Mouse (Mus musculus): ENCODE measurements around the gene Entpd8.
A peak's percentile ranks its signal among the peaks of the same experiment; 100 is the strongest.

Entpd8 gene

DNA sequence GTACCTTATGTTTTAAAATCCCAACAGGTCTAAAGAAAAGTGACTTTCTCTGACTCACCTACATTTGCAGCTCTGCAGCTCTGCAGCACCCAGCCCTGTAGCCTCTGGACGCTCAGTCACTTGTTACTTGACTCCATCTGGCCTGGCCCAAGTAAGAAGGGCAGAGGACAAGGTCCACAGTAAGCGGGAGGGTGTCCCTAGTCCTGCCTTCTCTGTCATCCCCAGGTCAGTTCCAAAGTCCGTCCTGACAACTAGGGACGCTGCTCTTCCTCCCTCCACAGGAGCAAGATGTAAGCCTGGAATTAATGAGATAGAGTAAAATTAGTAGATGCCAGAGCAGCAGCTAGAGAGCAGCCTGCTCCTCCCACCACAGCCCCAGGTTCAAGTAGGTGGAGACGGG is at the start of gene Entpd8:
Entpd8 (plus strand) TSS at position 229 of the 400 bp plus-strand sequence.
- no peak for DNase-seq

DNA sequence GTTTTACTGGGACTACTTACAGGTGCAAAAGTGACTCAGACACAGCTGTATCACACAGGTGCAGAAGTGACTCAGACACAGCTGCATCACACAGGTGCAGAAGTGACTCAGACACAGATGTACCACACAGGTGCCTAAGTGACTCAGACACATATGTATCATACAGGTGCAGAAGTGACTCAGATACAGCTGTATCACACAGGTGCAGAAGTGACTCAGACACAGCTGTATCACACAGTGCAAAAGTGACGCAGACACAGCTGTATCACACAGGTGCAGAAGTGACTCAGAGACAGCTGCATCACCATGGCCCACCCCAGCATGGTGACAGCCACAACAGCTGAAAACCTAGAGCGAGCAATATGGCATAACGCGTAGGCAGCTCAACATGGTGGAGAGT is 45.1 kb upstream of the Entpd8 start:
- DNase-seq: no peak

DNA sequence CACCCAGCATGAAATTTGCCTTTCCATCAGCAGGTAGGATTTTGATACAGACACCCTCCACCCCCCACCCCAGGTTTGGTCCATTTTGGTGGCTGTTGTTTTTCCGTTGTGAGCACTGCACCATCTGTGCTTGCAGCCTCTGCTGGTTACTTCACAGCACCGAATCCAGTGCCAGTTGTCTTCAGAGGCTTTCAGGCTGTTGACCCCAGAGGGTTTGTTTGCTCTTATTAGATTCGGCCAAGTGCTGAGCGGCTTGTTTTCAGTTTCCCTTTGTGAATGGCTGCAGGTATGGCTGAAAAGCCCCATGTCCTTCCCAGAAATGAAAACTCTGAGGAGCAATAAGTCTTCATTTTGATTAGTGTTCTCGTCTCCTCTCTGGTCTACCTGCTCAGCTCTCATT is 40.0 kb upstream of the Entpd8 start:
- no peak for DNase-seq

DNA sequence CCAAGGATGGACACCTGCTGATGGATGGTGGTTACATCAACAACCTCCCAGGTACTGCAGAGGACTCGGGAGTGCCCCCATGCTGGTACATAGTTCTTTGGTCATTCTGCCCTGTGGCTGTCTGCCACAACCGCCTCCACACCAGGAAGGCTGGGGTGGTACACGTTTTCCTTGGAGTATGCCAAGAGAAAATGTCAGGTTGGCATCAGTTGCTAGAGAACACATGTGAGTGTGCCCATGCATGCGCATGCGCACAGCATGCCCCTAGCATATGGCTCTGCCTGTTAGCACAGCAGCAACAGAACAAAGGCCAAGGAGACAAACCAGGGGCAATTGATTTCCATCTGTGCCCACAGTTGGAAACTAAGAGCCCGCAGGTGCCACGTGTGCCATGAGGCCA is 29.2 kb upstream of the Entpd8 start:
- no peak for DNase-seq

DNA sequence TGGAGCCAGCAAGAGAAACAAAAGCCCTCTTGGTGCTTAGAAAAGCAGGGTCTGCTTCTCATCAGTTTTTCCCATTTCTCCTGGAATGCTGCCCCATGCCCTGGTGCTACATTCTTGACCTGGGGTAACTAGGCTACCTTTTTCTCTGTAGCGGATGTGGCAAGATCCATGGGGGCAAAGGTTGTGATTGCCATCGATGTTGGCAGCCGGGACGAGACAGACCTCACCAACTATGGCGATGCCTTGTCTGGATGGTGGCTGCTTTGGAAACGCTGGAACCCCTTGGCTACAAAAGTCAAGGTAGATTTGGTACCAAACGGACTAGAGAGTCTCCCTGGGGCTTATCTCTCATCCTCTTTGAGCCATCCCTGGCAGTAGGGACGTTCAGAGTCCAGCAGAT is 28.7 kb upstream of the Entpd8 start:
- no peak for DNase-seq

DNA sequence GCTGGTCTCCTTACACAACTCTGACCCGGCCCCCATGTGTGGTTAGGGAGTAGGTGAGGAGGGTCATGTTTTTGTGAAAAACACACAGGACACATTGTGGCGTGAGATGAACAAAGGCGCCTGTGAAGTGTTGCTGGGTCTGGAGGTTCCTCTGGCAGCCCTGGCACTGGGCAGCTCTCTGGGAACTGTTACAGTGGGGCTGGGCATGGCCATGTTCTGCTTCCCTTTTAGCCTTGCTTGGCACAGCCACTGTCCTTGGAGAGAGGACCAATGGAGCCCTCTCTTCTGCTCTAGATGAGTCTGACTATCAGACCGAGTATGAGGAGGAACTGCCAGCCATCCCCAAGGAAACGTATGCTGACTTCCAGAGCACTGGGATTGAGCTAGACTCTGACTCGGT is 27.0 kb upstream of the Entpd8 start:
- no peak for DNase-seq

DNA sequence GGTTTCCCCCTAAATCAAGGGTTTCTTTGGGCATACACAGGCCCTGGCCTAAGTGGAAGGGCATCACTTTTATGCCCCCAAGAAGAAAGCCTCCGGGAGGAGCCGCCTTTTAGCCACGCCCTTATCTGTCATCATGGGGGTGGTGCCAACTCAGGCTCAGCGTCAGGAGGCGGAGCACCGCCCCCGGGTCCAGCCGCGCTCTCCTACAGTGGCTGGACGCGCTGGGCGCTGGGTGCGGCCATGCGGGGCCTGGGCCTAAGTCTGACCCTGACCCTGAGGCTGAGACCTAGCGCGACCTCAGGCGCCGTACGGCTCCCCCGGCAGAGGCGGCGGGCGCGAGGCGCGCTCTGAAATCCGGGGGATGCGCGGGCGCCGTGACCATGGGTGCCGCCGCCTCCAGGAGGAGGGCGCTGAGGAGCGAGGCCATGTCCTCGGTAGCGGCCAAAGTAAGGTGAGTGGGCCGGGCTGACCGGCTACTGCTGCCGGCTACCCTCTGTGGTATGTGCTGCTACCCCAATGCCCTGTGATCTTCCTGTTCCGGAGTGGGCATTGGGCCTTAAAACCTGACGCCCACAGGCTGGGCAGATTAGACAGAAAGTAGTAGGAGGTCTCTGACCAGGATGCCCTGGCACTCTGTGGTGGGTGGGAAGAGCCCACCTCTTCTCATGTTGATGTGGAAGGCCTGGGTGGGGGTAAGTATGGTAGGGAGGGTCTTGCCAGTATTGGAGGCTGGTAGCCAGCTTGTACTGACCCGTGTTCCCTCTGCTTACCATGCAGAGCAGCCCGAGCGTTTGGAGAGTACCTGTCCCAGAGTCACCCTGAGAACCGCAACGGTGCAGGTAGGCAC is 25.7 kb upstream of the Entpd8 start, which contains the start of gene Nsmf:
Nsmf (plus strand) TSS at position 135 of the 847 bp plus-strand sequence.
- peak; percentile 74 for DNase-seq

DNA sequence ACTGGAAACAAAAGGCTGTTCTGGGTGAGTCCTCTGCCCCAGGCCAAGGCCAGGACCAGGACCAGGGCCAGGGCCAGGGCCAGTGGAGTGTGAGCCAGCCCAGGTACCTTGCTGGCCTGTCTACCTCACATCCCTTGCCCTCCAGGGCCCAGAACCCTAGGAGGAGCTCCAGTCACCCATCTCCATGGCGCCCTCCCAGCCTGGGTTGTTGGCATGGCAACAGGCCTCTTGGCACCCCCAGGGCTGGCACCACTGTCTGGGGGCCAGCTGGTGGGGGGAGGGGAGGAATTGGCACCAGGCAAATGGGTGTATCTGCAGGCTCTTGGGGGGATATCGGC is 25.1 kb upstream of the Entpd8 start:
- no peak for DNase-seq

DNA sequence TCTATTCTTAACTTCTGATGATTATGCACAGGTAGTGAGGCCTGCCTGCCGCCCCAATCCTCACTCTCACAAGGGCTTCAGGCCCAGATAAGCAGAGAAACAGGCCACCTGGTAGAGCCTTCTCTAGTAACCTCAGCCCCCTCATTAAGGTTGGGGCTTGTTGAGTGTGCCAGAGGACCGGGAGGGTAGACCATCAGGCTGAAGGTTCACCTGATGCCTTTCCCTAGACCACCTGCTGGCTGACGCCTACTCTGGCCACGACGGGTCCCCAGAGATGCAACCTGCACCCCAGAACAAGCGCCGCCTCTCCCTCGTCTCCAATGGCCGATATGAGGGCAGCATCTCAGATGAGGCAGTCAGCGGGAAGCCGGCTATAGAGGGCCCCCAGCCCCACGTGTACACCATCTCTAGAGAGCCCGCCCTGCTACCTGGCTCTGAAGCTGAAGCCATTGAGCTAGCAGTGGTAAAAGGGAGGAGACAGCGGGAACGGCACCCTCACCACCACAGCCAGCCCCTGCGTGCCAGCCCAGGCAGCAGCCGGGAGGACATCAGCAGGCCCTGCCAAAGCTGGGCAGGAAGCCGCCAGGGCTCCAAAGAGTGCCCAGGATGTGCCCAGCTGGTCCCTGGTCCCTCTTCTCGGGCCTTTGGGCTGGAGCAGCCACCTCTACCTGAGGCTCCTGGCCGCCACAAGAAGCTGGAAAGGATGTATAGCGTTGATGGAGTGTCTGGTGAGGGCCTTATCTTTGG is 24.5 kb upstream of the Entpd8 start:
- DNase-seq: no peak

DNA sequence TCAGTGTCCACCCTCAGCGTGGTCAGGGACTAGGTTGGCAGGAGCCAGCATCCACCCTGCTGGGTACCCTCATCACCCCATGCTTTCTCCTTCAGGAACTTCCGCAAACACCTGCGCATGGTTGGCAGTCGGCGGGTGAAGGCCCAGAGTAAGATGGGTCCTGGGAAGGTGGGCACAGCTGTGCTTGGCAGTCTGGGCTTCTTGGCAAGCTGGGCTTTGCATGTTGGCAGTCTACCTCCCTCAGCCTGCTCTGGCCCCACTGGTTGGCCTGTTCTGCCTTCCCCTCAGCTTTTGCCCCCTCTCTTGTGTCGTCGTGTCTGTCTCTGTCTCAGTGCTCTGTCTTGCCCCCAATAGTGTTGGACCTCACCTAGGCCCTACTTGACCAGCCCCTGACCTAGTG is 21.2 kb upstream of the Entpd8 start:
- DNase-seq: no peak

DNA sequence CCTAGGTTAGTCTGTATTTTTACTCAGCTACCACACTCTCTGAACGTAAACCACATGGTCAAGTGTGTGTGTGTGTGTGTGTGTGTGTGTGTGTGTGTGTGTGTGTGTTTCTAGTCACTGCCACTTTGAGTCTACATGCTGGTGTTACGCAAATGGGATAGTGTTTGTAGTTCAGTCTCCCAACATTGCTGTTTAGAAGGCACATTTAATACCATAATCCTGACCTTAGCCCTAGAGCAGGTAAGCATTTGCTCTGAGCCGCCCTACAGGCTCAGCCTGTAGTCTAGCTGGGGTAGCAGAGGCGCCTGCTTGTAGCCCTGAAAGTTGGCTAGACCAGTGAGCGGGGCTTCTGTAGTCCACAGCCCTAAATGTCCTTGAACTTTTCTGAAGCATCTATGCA is 16.6 kb upstream of the Entpd8 start:
- no peak for DNase-seq

DNA sequence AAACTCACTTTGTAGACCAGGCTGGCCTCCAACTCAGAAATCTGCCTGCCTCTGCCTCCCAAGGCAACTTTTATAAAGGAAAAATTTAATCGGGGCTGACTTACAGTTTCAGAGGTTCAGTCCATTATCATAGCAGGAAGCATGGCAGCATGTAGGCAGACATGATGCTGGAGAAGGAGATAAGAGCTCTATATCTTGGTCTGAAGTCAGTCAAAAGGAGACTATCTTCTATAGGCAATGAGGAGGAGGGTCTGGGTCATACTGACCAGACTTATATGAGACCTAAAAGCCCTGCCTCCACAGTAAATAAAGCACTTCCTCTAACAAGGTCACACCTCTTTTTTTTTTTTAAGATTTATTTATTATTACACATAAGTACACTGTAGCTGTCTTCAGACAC is 15.8 kb upstream of the Entpd8 start:
- DNase-seq: no peak

DNA sequence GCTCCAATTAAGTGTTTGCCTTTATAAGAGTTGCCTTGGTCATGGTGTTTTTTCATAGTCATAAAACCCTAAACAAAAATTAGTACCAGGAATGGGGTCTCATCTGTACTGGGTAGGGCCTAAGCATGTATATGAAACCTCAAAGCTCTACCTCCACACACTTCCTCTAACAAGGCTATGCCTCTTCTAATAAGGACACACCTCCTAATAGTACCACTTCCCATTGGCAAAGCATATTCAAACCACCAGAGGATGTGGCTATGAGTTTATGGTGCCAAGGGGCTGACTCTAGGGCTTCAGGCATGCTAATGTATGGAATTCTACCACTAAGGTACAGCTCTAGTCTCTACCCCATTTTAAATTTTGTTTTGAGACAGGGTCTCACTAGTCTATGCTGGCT is 14.6 kb upstream of the Entpd8 start:
- DNase-seq: no peak

DNA sequence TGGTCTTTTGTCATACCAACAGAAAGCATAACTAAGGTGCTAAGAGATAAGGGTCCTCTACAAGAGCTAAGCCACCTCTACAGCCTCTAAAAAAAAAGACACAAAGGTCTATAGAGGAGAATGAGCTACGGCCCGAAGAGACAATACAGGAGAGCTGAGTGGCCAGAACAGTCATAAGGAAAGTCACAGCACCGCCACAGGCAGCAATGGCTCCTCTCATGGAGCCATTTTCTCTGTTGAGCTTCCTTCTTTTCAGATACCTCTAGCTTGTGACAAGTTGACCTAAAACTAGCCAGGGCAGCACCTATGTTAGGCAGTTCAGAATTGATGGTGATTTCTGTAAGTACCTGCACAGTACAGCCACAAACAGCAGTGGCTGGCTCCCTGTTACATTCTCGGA is 13.6 kb upstream of the Entpd8 start:
- DNase-seq: no peak

DNA sequence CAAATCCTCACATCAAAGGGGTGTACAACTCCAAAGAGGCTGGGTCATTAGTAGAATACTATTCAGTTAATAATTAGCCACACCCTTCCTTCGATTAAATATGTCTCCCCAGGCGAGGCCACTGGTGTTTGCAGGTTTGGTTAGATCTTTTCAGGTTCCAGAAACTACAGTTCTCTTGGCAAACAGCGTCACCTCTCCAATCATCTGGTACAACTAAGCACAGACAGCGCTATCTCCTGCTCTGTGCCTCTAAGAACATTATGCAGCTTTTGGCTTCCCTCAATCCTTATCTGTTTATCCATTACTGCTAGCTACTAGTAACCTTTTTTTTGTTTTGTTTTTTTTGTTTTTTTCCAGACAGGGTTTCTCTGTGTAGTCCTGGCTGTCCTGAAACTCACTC is 10.6 kb upstream of the Entpd8 start:
- DNase-seq: no peak

DNA sequence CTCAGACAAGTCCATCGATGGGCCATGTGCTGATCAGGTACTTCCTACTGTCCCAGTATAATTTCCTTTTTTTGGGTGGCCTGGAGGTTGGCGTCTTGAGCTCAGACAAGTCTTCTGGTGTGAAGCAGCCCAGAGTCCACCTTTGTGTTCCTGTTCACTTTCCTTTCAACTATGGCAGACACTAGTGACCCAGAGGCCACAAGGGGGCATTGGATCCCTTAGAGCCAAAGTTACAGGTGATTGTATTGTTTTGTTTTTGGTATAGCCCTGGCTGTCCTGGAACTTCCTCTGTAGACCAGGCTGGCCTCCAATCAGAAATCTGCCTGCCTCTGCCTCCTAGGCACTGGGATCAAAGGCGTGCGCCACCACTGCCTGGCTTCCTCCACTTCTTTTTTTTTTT is 7.7 kb upstream of the Entpd8 start:
- DNase-seq: no peak

DNA sequence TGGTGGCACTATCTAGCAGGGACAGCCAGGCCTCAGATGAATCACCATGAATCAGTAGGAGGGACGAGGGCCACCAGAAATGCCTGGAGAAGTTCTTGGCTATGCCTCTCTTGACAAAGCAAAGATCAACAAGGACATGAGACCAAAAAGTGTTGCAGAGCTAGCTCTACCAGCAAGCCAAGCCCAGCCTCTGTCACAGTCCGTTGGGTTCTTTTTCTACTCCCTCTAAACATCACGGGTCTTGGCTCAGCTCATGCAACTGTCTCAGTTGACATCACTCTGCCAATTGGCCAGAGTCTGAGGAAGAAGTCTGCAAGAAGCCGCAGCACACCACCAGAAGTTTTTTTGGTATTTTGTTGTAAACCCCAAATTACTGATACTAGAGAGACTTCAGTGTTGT is 4.6 kb upstream of the Entpd8 start:
- DNase-seq: no peak

DNA sequence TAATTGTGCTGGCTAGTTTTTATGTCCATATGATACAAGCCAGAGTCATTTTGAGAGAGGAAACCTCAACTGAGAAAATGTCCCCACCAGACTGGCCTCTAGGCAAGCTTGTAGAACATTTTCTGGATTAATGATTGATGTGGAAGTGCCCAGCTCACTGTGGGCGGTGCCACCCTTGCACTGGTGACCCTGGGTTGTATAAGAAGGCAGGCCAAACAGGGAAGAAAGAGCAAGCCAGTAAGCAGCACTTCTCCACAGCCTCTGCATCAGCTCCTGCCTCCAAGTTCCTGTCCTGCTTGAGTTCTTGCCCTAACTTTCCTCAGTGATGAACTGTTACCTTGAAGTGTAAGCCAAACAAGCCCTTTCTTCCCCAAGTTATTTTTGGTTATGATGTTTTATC is 1.1 kb upstream of the Entpd8 start:
- DNase-seq: no peak

DNA sequence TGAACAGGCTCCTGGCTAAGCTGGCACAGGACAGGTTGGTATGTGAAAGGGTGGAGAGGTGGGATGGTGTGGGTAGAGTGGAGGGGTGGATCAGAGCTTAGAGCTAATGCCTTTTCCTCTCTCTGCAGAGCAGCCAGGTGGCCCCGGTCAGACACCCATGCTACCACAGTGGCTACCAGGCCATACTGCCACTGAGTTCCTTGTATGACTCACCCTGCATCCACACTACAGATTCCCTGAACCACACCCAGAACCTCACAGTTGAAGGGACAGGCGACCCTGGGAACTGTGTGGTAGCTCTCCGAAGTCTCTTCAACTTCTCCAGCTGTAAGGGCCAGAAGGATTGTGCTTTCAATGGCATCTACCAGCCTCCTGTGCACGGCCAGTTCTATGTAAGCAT is 3.6 kb downstream of the Entpd8 start:
- no peak for DNase-seq

DNA sequence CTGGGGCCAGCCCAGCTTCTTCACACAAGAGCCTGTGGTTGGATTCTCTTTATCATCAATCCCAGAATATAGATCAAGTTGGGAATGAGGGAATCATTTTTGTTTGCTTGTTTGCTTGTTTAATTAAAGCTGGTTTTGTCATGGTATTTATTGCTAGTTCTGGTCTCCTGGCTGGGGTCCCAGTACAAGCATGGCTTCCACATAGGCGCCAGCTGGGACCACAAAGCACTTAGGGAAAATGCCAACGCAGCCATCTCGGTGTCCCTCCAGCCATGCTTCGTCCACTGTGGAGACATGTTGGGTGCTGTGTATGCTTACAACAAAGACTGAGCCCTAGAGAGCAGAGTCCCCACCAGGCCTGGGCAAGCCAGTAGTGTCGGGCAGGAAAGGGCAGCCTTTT is 5.5 kb downstream of the Entpd8 start:
- no peak for DNase-seq

DNA sequence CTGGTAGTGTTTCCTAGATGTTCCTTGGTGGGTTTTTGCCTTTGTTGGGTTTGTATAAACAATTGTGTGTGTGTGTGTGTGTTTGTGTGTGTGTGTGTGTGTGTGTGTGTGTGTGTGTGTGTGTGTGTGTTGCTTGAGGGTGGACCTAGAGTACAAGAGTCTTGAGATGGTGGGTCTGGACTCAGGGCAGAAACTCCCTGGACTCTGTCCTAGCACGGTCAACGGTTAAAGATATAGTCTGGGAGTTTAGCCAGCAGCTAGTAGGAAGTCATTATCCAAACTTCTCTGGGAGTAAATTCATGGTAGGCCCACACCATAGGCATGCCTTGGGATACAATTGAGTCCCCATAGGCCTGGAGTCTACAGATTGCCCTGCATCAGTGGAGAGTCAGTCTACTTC is 7.7 kb downstream of the Entpd8 start:
- no peak for DNase-seq

DNA sequence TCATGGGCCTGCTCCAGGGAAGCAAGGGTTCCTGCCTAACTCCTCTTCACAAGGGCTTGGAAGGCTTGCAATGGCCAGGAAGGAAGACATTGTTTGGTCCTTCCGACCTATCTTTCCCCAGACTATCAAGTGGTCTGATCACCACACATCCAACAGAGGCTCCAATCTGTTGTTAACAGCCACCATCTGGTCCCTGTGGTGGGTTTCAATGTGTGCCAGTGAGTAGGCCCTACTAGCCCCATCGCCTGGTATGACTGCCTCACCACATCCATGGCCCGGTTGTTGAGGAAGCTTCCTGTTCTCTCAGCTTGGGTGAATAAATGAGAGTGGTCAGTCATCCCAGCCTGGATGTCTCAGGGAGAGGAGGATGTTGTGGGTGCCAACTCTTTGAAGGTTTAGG is 8.5 kb downstream of the Entpd8 start:
- no peak for DNase-seq

DNA sequence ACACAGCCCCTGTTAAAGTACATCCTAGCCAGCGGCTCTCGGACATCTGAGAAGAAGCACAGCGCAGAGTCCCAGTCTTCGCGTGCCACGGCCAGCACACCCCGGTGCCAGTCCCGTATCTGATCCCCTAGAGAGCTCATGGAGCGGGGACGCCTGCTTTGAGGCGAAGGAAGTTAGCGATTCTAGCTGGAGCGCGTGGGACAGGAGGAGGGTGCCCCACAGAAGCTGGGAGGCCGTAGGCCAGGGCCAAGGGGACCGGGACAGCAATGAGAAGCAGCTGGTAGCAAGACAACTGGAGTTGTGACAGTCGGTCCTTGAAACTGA is 14.6 kb downstream of the Entpd8 start:
- DNase-seq: no peak

DNA sequence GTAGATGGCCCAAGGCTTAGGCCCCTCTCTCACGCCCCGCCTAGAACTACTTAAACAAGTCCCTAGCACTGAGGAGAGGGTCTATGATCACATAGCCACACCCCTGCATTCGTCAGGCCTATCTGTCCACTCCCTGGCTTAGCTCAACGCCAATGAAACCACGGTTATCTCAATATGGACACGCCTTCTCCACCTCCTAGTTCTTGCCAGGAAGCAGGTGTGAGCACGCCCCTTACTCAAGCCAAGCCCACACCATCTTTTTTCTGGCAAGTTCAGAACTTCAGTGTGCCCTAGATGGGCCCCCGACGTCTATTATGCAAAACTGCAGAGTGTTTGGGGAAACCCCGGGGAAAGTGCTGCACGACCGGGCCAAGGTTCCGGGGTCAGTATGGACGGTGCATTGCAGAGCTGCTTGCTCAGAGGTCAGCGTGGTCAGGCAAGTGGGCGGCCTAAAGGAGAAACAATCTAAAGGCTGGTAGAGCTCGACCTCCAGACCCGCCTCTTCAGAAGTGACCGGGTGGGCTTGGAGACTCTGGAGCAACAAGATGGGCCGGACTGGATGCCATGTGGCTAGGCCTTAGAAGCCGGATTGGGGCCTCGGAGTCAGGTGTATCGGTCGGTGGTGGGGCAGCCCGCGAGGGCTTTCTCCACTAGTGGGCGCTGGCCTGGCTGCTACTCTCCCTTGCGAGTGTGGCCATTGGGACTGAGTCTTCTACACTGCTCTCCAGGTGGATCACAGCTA is 15.2 kb downstream of the Entpd8 start, which contains the start of gene Noxa1:
Noxa1 (minus strand) TSS at position 41 of the 742 bp plus-strand sequence.
- DNase-seq: no peak

Measured in thymus, postnatal 25 days (tissue).